Mouse (Mus musculus) neural tube, postnatal 0 days (tissue): ENCODE measurements around the gene Klhl40. TPM values are rescaled to one million over a fixed set of nuclear protein-coding genes. Genes with fewer than 3 reads are reported as not detected.

Experiments used
- polyA plus RNA-seq: library from polyadenylated mRNA; unstranded; fragments of >200 nt; fragmentation: Nextera tagmentation; extraction: Ambion mirVana; gene quantifications from 2 replicates; pipeline ENCODE4 v1.2.1, GENCODE M21; 2015

Klhl40 gene
- polyA plus RNA-seq, result 2.6 and 2.7 TPM in 2 replicates

GRCm38 (mm10) chr9:121777484-121778065, at the start of gene Klhl40:
Klhl40 (plus strand) TSS chr9:121777607.

GRCm38 (mm10) chr9:121759091-121760081, 18.0 kb upstream of the Klhl40 start, which contains the start of gene Zfp651:
Zfp651 (plus strand) TSS chr9:121759330.

GRCm38 (mm10) chr9:121791757-121792521, 14.5 kb downstream of the Klhl40 start, which contains the start of gene Hhatl:
Hhatl (minus strand) TSS chr9:121792507.

Other genes starting within 250 kb of the Klhl40 start
- gene Lyzl4, start 135.5 kb upstream of the Klhl40 start, polyA plus RNA-seq, result 0.39 and 0.43 TPM in 2 replicates
- gene Vipr1, start 134.9 kb upstream of the Klhl40 start, polyA plus RNA-seq, result 0.40 and 0.57 TPM in 2 replicates
- gene Sec22c, start 72.1 kb upstream of the Klhl40 start, polyA plus RNA-seq, result 18.5 and 21.0 TPM in 2 replicates
- 239 and 284 TPM in 2 replicates for gene Ss18l2, start 67.3 kb upstream of the Klhl40 start, polyA plus RNA-seq
- 41.3 and 45.5 TPM in 2 replicates for gene Nktr, start 58.4 kb upstream of the Klhl40 start, polyA plus RNA-seq
- gene Zfp651, start 18.3 kb upstream of the Klhl40 start, polyA plus RNA-seq, result 26.6 and 31.7 TPM in 2 replicates
- 1.1 and 1.4 TPM in 2 replicates for gene Hhatl, start 14.9 kb downstream of the Klhl40 start, polyA plus RNA-seq
- gene Ccdc13, start 61.9 kb downstream of the Klhl40 start, polyA plus RNA-seq, result 4.6 and 6.6 TPM in 2 replicates
- gene Higd1a, start 80.8 kb downstream of the Klhl40 start, polyA plus RNA-seq, result 181 and 188 TPM in 2 replicates
- gene Ackr2, start 120.7 kb downstream of the Klhl40 start, polyA plus RNA-seq, result 0.62 and 0.65 TPM in 2 replicates
- not detected in 2 replicates for gene Cyp8b1, start 138.7 kb downstream of the Klhl40 start, polyA plus RNA-seq
- gene Fam198a, start 173.4 kb downstream of the Klhl40 start, polyA plus RNA-seq, result 2.3 TPM in 2 replicates
- 36.3 and 43.1 TPM in 2 replicates for gene Pomgnt2, start 219.5 kb downstream of the Klhl40 start, polyA plus RNA-seq